In the genomic region with DNA sequence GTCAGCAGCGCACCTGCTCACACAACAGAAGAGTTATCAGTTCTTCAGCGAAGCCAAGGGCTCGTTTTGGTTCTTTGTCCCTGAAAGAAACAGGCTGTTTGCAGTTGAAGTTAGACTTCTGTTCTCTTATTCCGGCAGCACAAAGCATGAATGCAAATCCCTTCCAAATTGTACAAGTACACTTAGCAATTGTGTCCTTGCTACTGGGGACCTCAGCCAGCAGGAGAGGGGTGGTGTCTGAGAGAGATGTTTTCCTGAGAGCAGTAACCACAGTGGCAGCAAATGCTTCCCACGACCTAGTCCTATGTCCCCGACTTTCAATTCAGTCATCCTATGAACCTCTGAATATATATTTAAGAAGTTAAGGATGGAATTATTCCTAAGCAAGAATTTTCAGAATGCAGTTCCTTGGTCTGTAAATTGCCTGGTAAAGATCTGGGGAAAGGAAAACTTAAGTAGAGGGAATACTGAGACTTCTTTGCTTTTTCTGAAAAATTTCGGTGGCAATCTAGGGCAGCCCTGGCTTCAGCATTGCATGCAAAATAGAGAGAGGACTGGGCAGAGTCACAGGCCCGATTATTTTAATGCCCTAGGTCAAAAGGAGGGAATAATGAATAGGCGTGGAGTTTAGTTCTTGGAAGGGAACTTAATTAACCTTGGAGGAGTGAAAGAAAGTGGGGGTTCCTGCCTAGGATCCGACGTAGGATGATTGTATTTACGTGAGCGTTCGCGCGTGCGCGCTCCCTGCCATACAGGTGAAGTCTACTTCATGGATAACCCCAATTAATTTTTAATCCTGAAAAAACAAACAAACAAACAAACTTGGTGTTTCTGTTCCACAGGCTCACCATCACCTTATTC, we compare ENCODE assay signal across 10 mouse cellular contexts. TPM values are rescaled to one million over a fixed set of nuclear protein-coding genes. Genes with fewer than 3 reads are reported as not detected.
DNase-seq lines count a peak whose midpoint lies in the region; ATAC-seq and TF ChIP-seq lines count a peak whose summit lies in the region.
"Had no signal": no experiment of that assay in that cellular context is flagged by ENCODE, and none has a peak within 500 bp of the region (broad histone marks: within the 10 kb centered on the region; RNA-seq: fewer than 3 reads in every experiment).

No protein-coding gene starts in this region.

- no peak for DNase-seq in heart, adult 11 months
- no peak for DNase-seq in ES-E14 (ENCODE audit: low read depth, low spot score)
- peak; percentile 54 for DNase-seq in hindbrain, embryonic 11.5 days (ENCODE audit: low spot score)
- DNase-seq in thymus, postnatal 10 days (ENCODE audit: low spot score in 2 of 2) = no peak
- no peak for DNase-seq in T-cell, adult 2 months (ENCODE audit: low spot score)
- DNase-seq in yolk sac, embryonic 10.5 days (ENCODE audit: low spot score) = no peak

- WGBS in heart, embryonic 12.5 days = 1% methylated on average over 18 of the region's 18 CpGs
- 1% methylated on average over 18 of the region's 18 CpGs for WGBS in hindbrain, embryonic 11.5 days
- WGBS in midbrain, embryonic 12.5 days = 1% methylated on average over 18 of the region's 18 CpGs

- no peak overlapping the region for H3K27ac ChIP-seq in heart, embryonic 12.5 days (ENCODE audit: poor library complexity, severe bottlenecking)
- H3K27ac ChIP-seq in ES-E14 (ENCODE audit: insufficient read depth, low read depth, low read length, poor library complexity, severe bottlenecking) = no peak overlapping the region
- peak overlapping the region; percentile 96 for H3K27ac ChIP-seq in hindbrain, embryonic 11.5 days (ENCODE audit: low read depth, low read length)
- H3K27ac ChIP-seq in midbrain, embryonic 12.5 days (replicated peaks) = peak overlapping the region; percentile 98

- no peaks in the 10 kb centered on the region for H3K36me3 ChIP-seq in heart, embryonic 12.5 days
- no peaks in the 10 kb centered on the region for H3K36me3 ChIP-seq in ES-E14 (ENCODE audit: control insufficient read depth, insufficient read depth, low read length, poor library complexity, severe bottlenecking)
- H3K36me3 ChIP-seq in hindbrain, embryonic 11.5 days (ENCODE audit: control insufficient read depth, insufficient read depth, low read length) = no peaks in the 10 kb centered on the region
- no peaks in the 10 kb centered on the region for H3K36me3 ChIP-seq in midbrain, embryonic 12.5 days

- H3K4me1 ChIP-seq in heart, embryonic 12.5 days (replicated peaks) = peaks cover 40% of the 10 kb centered on the region
- H3K4me1 ChIP-seq in ES-E14 (ENCODE audit: control insufficient read depth in 2 of 2, insufficient read depth in 2 of 2, low read length in 2 of 2, poor library complexity in 1 of 2) = peaks cover 0 to 5% of the 10 kb centered on the region in 2 experiments; a peak in 1 of 4 replicates
- 0 out of 2 replicates have a peak, but pooled peaks cover 3% of the 10 kb centered on the region for H3K4me1 ChIP-seq in hindbrain, embryonic 11.5 days (replicated peaks; ENCODE audit: control insufficient read depth, insufficient read depth, low read length)
- peaks cover 51% of the 10 kb centered on the region for H3K4me1 ChIP-seq in midbrain, embryonic 12.5 days

- ATAC-seq in heart, embryonic 12.5 days (ENCODE audit: insufficient number of reproducible peaks, low FRiP score) = no peak
- ATAC-seq in hindbrain, embryonic 11.5 days (ENCODE audit: low FRiP score) = no peak
- no peak for ATAC-seq in midbrain, embryonic 12.5 days (ENCODE audit: low FRiP score, low read depth)

- no peaks in the 10 kb centered on the region for H3K9me3 ChIP-seq in heart, embryonic 12.5 days (replicated peaks)
- H3K9me3 ChIP-seq in ES-E14 (ENCODE audit: control insufficient read depth, insufficient read depth, low read depth, low read length) = no peaks in the 10 kb centered on the region
- no peaks in the 10 kb centered on the region for H3K9me3 ChIP-seq in hindbrain, embryonic 11.5 days (ENCODE audit: control insufficient read depth, low read length)
- no peaks in the 10 kb centered on the region for H3K9me3 ChIP-seq in midbrain, embryonic 12.5 days

- peak overlapping the region; percentile 60 for H3K4me2 ChIP-seq in heart, embryonic 12.5 days
- peak overlapping the region; percentile 67 for H3K4me2 ChIP-seq in hindbrain, embryonic 11.5 days (replicated peaks; ENCODE audit: low read depth, low read length)
- H3K4me2 ChIP-seq in midbrain, embryonic 12.5 days (replicated peaks) = peak overlapping the region; percentile 77

- in situ Hi-C loops in ES-E14 (cut with MboI; ENCODE audit: low sequenced_read_pairs in 2 of 2, unreplicated experiment in 2 of 2) = loop anchor here in 1 of 2 experiments (10.0 kb wide), 1 partner anchor 809 kb away; a partner anchor contains a TSS

- H3K4me3 ChIP-seq in heart, embryonic 12.5 days = peak overlapping the region; percentile 32
- H3K4me3 ChIP-seq in ES-E14 (ENCODE audit: insufficient read depth in 1 of 2, low read depth in 1 of 2, low read length in 2 of 2, poor library complexity in 1 of 2, severe bottlenecking in 1 of 2) = peak overlapping the region; percentile 3 to 49; a peak in 3 of 4 replicates
- peak overlapping the region; percentile 45 for H3K4me3 ChIP-seq in hindbrain, embryonic 11.5 days (ENCODE audit: low read depth, low read length)
- peak overlapping the region; percentile 51 for H3K4me3 ChIP-seq in midbrain, embryonic 12.5 days

- H3K27me3 ChIP-seq in heart, embryonic 12.5 days (replicated peaks) = peaks cover 86% of the 10 kb centered on the region
- no peaks in the 10 kb centered on the region for H3K27me3 ChIP-seq in hindbrain, embryonic 11.5 days (ENCODE audit: control insufficient read depth, insufficient read depth, low read length)
- no peaks in the 10 kb centered on the region for H3K27me3 ChIP-seq in midbrain, embryonic 12.5 days

- no peak overlapping the region for H3K9ac ChIP-seq in heart, embryonic 12.5 days
- H3K9ac ChIP-seq in ES-E14 (ENCODE audit: insufficient read depth, low read depth, low read length, poor library complexity, severe bottlenecking) = no peak overlapping the region
- H3K9ac ChIP-seq in hindbrain, embryonic 11.5 days (ENCODE audit: low read depth, low read length) = peak overlapping the region; percentile 77
- H3K9ac ChIP-seq in midbrain, embryonic 12.5 days (replicated peaks) = peak overlapping the region; percentile 66

TF ChIP-seq in ES-E14, 5 proteins besides CTCF, POLR2A, EP300 and RAD21:
- TF ChIP-seq CHD2 (IDR thresholded peaks at IDR 0.05; ENCODE audit: low read depth, low read length) (no peak), HCFC1 (IDR thresholded peaks at IDR 0.05; ENCODE audit: borderline replicate concordance, insufficient read depth, low read length) (no peak), MAFK (IDR thresholded peaks at IDR 0.05; ENCODE audit: insufficient read depth, low read depth, low read length) (no peak), ZNF384 (IDR thresholded peaks at IDR 0.05; ENCODE audit: low read depth, low read length) (no peak), ZC3H11A (IDR thresholded peaks at IDR 0.05; ENCODE audit: borderline replicate concordance, low read depth, low read length) (no peak)

RNA-seq across cellular contexts. Expression of a gene that starts 6.1 kb away (rescaled TPM):
- 0.18 TPM in 1 of 2 replicates, not detected in the other for polyA plus RNA-seq in heart, embryonic 12.5 days (2016; fragmentation: Nextera tagmentation; extraction: Ambion mirVana)
- 0.18 TPM in 1 of 2 replicates, not detected in the other for total RNA-seq in ES-E14 (2012; rRNA removed)
- 44.5 and 64.1 TPM in 2 replicates for polyA plus RNA-seq in hindbrain, embryonic 11.5 days (2014; fragmentation: Nextera tagmentation; extraction: Ambion mirVana)
- polyA plus RNA-seq in midbrain, embryonic 12.5 days (2016; fragmentation: Nextera tagmentation; extraction: Ambion mirVana) = 79.8 and 91.9 TPM in 2 replicates
- polyA plus RNA-seq: adrenal gland, adult 2 months; C2C12 had no signal

Comparison
In these comparisons a context has a peak if more than half of its experiments do, and no peak if none do; other contexts are left out.
1. H3K27ac ChIP-seq: peak in hindbrain, embryonic 11.5 days (single experiment) and midbrain, embryonic 12.5 days (single experiment); none in heart, embryonic 12.5 days (single experiment) and ES-E14 (single experiment).
2. H3K9ac ChIP-seq: peak in hindbrain, embryonic 11.5 days (single experiment) and midbrain, embryonic 12.5 days (single experiment); none in heart, embryonic 12.5 days (single experiment) and ES-E14 (single experiment).
3. RNA of a gene that starts 6.1 kb away (polyA plus RNA-seq): 79.8 to 91.9 TPM in midbrain, embryonic 12.5 days and 44.5 to 64.1 TPM in hindbrain, embryonic 11.5 days; 0.18 TPM in heart, embryonic 12.5 days; every median in the first group is over 10 times any median in the second.
4. Peak in every context shown above with its lines, with median percentiles within 50 percentile points of each other: H3K4me2 ChIP-seq and H3K4me3 ChIP-seq.